ENCODE assay signal across 9 mouse cellular contexts in genomic region chr8:120000461-120000860, GRCm38 (mm10). TPM values are rescaled to one million over a fixed set of nuclear protein-coding genes. Genes with fewer than 3 reads are reported as not detected.
A peak's percentile ranks its signal among the peaks of the same experiment; 100 is the strongest.
DNase-seq lines count a peak whose midpoint lies in the region; ATAC-seq and TF ChIP-seq lines count a peak whose summit lies in the region.
"Had no signal": no experiment of that assay in that cellular context is flagged by ENCODE, and none has a peak within 500 bp of the region (broad histone marks: within the 10 kb centered on the region; RNA-seq: fewer than 3 reads in every experiment).

No protein-coding gene starts in this region.

- H3K36me3 ChIP-seq in lung, embryonic 16.5 days (ENCODE audit: control insufficient read depth, insufficient read depth, low read length), result no peaks in the 10 kb centered on the region
- no peaks in the 10 kb centered on the region for H3K36me3 ChIP-seq in heart, embryonic 13.5 days
- H3K36me3 ChIP-seq in forebrain, embryonic 13.5 days (ENCODE audit: poor library complexity, severe bottlenecking), result no peaks in the 10 kb centered on the region

- 11% methylated on average over 8 of the region's 8 CpGs for WGBS in lung, embryonic 16.5 days
- 37% methylated on average over 8 of the region's 8 CpGs for WGBS in heart, embryonic 13.5 days
- 75% methylated on average over 8 of the region's 8 CpGs for WGBS in forebrain, embryonic 13.5 days

- TF ChIP-seq POLR2A in embryonic fibroblast, embryonic 13.5 days (IDR thresholded peaks at IDR 0.05; ENCODE audit: low read depth, low read length), result no peak

- H3K27ac ChIP-seq in lung, embryonic 16.5 days (ENCODE audit: low read length), result peak overlapping the region; percentile 48; the same call in 1 of the 2 replicates
- H3K27ac ChIP-seq in embryonic fibroblast, embryonic 13.5 days (ENCODE audit: insufficient read depth, low read length), result 0 out of 2 replicates have a peak overlapping the region, but pooled peaks have one; percentile 3
- H3K27ac ChIP-seq in heart, embryonic 13.5 days (replicated peaks), result peak overlapping the region; percentile 8; the same call in 1 of the 2 replicates
- no peak overlapping the region for H3K27ac ChIP-seq in forebrain, embryonic 13.5 days

- H3K4me1 ChIP-seq in lung, embryonic 16.5 days (replicated peaks; ENCODE audit: control insufficient read depth, insufficient read depth, low read length), result peaks cover 4% of the 10 kb centered on the region
- peaks cover 9% of the 10 kb centered on the region; the same call in 1 of the 2 replicates for H3K4me1 ChIP-seq in embryonic fibroblast, embryonic 13.5 days (ENCODE audit: control insufficient read depth, insufficient read depth, low read length)
- H3K4me1 ChIP-seq in heart, embryonic 13.5 days, result peaks cover 25% of the 10 kb centered on the region
- no peaks in the 10 kb centered on the region for H3K4me1 ChIP-seq in forebrain, embryonic 13.5 days

- 0 out of 2 replicates have a peak, but pooled peaks have one; percentile 13 for ATAC-seq in lung, embryonic 16.5 days (ENCODE audit: low read depth)
- no peak for ATAC-seq in heart, embryonic 13.5 days (ENCODE audit: extremely low read depth, insufficient number of reproducible peaks, low FRiP score, low TSS enrichment)
- ATAC-seq in forebrain, embryonic 13.5 days, result no peak

- no peak overlapping the region for H3K9ac ChIP-seq in lung, embryonic 16.5 days (ENCODE audit: low read length)
- H3K9ac ChIP-seq in heart, embryonic 13.5 days, result no peak overlapping the region
- no peak overlapping the region for H3K9ac ChIP-seq in forebrain, embryonic 13.5 days

- no peak overlapping the region for H3K4me2 ChIP-seq in lung, embryonic 16.5 days (ENCODE audit: low read depth, low read length)
- H3K4me2 ChIP-seq in heart, embryonic 13.5 days, result no peak overlapping the region
- no peak overlapping the region for H3K4me2 ChIP-seq in forebrain, embryonic 13.5 days

- TF ChIP-seq CTCF in embryonic fibroblast, embryonic 13.5 days (IDR thresholded peaks at IDR 0.05; ENCODE audit: borderline replicate concordance, insufficient read depth, low read length), result no peak

- no peak for DNase-seq in lung, adult 18-20 months
- DNase-seq in skeletal muscle tissue, adult 2 months (ENCODE audit: low read depth, low spot score), result peak; percentile 77
- no peak for DNase-seq in right cerebral cortex, postnatal 25 days
- DNase-seq in frontal cortex, postnatal 36 days (ENCODE audit: low spot score in 2 of 2), result no peak
- DNase-seq: kidney, postnatal 4 days had no signal

- no peak overlapping the region for H3K4me3 ChIP-seq in lung, embryonic 16.5 days (ENCODE audit: low read length)
- H3K4me3 ChIP-seq in embryonic fibroblast, embryonic 13.5 days (ENCODE audit: insufficient read depth, low read length), result no peak overlapping the region
- no peak overlapping the region for H3K4me3 ChIP-seq in heart, embryonic 13.5 days
- H3K4me3 ChIP-seq in forebrain, embryonic 13.5 days, result no peak overlapping the region

- H3K27me3 ChIP-seq in lung, embryonic 16.5 days (ENCODE audit: control insufficient read depth, insufficient read depth, low read depth, low read length), result no peaks in the 10 kb centered on the region
- H3K27me3 ChIP-seq in heart, embryonic 13.5 days (replicated peaks), result peaks cover 8% of the 10 kb centered on the region; the same call in 1 of the 2 replicates
- no peaks in the 10 kb centered on the region for H3K27me3 ChIP-seq in forebrain, embryonic 13.5 days

- H3K9me3 ChIP-seq in lung, embryonic 16.5 days (ENCODE audit: control insufficient read depth, low read length), result no peaks in the 10 kb centered on the region
- no peaks in the 10 kb centered on the region for H3K9me3 ChIP-seq in heart, embryonic 13.5 days
- H3K9me3 ChIP-seq in forebrain, embryonic 13.5 days (replicated peaks), result no peaks in the 10 kb centered on the region

RNA-seq across cellular contexts. Expression of gene Crispld2, which starts 8.2 kb away (rescaled TPM):
- 8.4 and 9.3 TPM in 2 replicates for polyA plus RNA-seq in lung, embryonic 16.5 days (2015; fragmentation: Nextera tagmentation; extraction: Ambion mirVana)
- 40.9 and 41.4 TPM in 2 replicates for polyA plus RNA-seq in embryonic fibroblast, embryonic 13.5 days (2011; ENCODE audit: insufficient read length, low read depth, missing spikeins)
- polyA plus RNA-seq in heart, embryonic 13.5 days (2015; fragmentation: Nextera tagmentation; extraction: Ambion mirVana), result 3.9 and 4.1 TPM in 2 replicates
- polyA plus RNA-seq in forebrain, embryonic 13.5 days (2015; fragmentation: Nextera tagmentation; extraction: Ambion mirVana), result 0.72 and 0.90 TPM in 2 replicates
